Mouse (Mus musculus) layer of hippocampus, adult 2 months (tissue): ENCODE data around the gene Cpsf6. TPM values are rescaled to one million over a fixed set of nuclear protein-coding genes. Genes with fewer than 3 reads are reported as not detected.
"Not testable (repeated sequence)": the region's sequence is repeated elsewhere in the genome, so short reads cannot be mapped to it uniquely, and the experiment has no call there.

Source experiments
- DNase-seq, 2 experiments: peaks; one replicate each; pipeline ENCODE4 v3.0.0; 2022; ENCODE audit warnings: low spot score in 2 of 2
- H3K27ac ChIP-seq: fragments of 200-600 bp; 2 replicates; pipeline ENCODE4 v1.8.1; 2022
- H3K4me3 ChIP-seq: fragments of 200-600 bp; 2 replicates; pipeline ENCODE4 v1.8.1; 2022; ENCODE audit warnings: mild to moderate bottlenecking
- CTCF ChIP-seq: fragments of 200-600 bp; conservative IDR thresholded peaks from 2 replicates; pipeline ENCODE4 v1.8.1; 2022; ENCODE audit warnings: antibody characterized with exemption, mild to moderate bottlenecking, moderate library complexity
- total RNA-seq, 2 experiments: library from RNA; stranded (reverse); gene quantifications; 2 replicates each; pipeline ENCODE4 v1.2.3; 2021

Gene Cpsf6
- total RNA-seq, 2 experiments from 2014 or later, result 111 to 116 TPM

DNA sequence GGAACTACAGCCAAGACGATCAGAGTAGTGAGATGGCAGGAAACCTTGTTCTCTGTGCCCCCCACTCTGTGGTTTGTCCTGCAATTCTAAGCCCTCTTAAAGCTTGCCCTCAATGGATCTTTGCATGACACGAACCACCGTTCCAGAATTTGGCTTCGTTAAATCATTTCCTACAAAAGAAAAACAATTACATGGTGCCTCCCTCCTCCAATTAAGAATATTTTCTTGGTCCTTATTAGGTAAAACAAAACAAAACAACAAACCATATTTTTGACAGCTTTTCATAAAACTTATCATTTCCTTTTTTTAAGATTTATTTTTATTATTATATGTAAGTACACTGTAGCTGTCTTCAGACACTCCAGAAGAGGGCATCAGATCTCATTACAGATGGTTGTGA lies 21.5 kb upstream of the Cpsf6 start:
- TF ChIP-seq CTCF, result peak; percentile 21; the same call in 1 of the 2 replicates
- no peak overlapping the region for H3K4me3 ChIP-seq
- H3K27ac ChIP-seq, result no peak overlapping the region
- DNase-seq, result no peak

DNA sequence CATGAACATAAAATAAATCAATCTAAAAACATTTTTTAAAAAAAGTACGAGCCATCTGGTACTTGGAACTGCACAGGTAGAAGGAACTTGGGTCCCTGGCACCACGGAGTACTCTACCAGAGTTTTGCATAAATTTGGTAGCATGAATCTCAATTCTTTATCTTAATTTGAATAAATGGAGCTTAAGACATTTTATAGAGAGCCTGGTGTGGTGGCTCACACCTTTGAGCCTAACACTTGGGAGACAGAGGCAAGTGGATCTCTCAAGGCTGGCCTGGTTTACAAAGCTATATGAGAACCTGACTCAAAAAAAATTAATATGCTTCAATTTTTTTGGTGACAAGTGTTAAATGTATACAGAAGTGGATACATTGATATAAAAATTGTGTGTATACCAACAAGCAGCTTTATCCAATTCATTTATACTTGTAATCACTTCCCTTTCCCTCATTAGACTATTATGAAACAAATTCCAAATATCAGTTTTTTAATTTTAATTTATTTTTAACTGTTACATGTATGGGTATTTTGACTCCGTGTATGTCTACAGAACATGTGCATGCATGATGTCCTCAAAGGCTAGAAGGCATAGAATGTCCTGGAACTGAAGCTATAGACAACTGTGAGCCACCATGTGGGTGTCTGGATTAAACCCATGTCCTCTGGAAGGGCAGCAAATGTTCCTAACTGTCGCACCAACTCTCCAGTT lies 20.6 kb upstream of the Cpsf6 start:
- Histone ChIP-seq H3K4me3 (no peak overlapping the region), H3K27ac (no peak overlapping the region)
- no peak for TF ChIP-seq CTCF
- no peak for DNase-seq

DNA sequence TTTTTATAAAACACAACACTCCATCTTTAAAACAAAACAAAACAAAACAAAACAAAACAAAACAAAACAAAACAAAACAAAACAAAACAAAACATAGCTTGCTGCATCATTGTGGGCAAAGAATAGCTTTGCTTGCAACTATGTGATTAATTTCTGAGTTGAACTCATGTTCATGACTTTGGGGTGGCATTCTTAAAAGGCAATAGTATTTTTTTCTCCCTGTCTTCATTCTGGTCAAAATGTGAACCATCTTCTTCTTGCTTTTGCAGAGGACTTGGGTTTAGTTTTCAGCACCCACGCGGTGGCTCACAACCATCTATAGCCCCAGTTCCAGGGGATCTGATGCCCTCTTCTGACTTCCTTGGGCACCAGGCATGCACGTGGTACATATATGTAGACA lies 20.0 kb upstream of the Cpsf6 start:
- Histone ChIP-seq H3K4me3 (no peak overlapping the region), H3K27ac (no peak overlapping the region)
- no peak for DNase-seq
- no peak for TF ChIP-seq CTCF

DNA sequence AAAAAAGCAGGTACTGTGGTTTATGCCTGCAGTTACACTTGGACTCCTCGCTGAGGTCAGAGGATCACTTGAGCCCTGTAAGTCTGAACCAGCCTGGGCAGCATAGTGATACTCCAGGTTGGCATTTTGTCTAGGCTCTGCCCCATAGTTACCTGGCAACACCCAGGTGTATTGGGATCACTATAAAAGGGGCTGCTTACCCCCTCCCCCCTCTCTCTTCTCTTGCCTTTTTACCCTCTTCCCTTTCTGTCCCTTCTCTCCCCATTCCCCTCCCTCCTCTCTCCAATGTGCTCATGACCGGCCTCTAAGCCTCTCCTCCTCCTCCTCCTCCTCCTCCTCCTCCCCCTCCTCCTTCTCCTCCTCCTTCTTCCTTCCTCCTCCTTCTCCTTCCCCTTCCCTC lies 19.4 kb upstream of the Cpsf6 start:
- Histone ChIP-seq H3K4me3 (no peak overlapping the region), H3K27ac (no peak overlapping the region)
- TF ChIP-seq CTCF, result no peak
- DNase-seq, result no peak

DNA sequence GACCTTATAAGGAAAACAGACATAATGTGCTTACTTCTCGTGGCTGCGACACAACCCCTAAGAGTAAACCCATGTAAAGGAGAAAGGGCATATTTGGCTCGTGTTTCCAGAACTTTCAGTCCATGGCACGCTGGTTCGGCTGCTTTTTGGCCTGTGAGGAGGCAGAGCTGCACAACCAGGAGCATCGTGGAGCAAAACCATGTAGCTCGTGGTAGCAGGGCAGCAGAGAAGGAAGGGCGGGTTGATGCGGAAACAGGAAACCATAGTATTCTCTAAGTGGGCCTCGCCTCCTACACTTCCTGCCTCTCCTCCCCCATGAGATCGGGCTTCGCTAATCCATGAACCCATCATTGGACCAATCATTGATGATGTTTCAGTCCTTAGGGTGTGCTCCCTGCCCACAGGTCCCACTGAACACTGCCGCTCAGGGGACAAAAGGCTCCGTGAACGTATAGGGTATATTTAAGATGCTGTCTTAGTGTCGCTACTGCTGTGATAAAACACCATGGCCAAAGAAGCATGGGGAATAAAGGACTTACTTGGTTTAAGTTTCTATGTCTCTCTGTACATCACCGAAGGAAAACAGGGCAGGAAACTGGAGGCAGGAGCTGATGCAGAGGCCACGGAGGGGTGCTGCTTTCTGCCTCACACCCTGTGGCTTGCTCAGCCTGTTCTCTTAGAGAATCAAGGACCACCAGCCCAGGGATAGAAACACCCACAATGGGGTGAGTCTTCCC lies 18.4 kb upstream of the Cpsf6 start:
- no peak overlapping the region for H3K4me3 ChIP-seq
- no peak for TF ChIP-seq CTCF
- DNase-seq, result no peak

DNA sequence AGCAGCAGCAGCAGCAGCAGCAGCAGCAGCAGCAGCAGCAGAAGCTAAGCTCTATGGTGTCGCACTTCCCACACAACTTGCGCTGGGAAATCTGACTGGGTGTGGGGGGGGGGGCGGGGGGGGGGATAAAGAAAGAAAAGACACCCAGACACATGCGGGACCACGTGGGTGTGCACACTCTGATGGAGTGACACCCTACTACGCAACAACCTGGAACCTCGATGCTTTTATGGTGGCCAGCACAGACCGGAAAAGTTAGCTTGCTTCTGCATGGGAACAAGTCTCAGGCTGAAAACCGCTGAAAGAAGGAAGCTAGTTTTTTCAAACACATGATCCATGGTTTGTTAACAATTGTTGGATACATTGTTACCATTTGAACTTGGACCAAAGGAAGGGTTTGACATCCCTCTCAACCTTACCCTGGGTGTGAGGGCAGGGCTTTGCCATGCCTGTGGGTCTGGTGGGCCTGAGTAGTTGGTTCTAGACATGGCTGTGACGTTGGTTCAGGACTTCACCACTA lies 17.4 kb upstream of the Cpsf6 start:
- peak; percentile 32 to 37 for DNase-seq

More for the DNA sequence above, 18.4 kb upstream of the Cpsf6 start:
- H3K27ac ChIP-seq, result no peak overlapping the region

DNA sequence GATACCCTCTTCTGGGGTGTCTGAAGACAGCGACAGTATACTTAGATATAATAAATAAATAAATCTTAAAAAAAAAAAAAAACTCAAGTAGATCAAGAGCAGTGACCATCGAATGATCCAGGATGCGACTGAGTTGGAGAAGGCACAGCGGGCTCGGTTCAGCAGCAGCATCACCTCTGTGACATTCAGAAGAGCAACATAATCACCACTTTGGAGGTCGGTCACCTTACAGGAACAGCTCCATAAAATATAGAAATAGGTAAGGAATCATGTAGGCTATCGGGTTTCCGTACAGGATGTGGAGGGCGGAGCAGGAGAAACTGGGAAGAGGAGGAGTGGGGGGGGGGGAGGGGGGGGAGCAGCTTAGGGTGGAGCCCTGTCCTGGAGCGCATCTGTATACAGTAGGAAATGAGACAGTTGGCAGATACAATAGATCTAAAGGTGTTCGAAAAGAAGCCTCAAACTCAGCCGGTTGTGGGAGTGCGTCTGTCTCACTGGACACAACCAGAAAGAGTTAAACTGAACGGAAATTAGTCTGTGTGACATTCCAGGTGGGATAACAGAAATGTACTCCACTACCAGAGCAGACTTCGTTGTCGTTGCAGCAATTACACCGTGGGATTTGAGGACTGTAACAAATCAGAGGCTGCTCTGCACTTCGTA lies 16.7 kb upstream of the Cpsf6 start:
- no peak overlapping the region for H3K27ac ChIP-seq
- no peak for DNase-seq

More for the DNA sequence above, 17.4 kb upstream of the Cpsf6 start:
- Histone ChIP-seq H3K4me3 (no peak overlapping the region), H3K27ac (no peak overlapping the region)
- TF ChIP-seq CTCF, result no peak

DNA sequence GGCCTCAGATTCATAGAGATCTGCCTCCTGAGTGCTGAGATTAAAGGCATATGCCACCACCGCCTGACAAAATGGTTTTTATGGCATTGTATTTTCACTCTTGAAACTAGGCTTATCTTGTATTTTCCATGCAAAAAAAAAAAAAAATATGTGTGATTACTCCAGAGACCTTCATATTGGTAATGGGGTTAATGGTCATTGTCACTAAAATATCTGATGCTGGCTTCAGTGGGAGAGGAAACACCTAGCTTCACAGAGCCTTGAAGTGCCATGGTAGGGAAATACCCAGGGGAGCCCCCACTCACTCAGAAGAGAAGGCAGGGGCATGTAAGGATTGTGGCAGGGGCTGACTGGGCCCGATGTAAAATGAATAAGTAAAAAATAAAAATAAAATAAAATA lies 16.0 kb upstream of the Cpsf6 start:
- Histone ChIP-seq H3K27ac (no peak overlapping the region), H3K4me3 (no peak overlapping the region)
- no peak for TF ChIP-seq CTCF

More for the DNA sequence above, 16.7 kb upstream of the Cpsf6 start:
- TF ChIP-seq CTCF, result no peak
- H3K4me3 ChIP-seq, result no peak overlapping the region

DNA sequence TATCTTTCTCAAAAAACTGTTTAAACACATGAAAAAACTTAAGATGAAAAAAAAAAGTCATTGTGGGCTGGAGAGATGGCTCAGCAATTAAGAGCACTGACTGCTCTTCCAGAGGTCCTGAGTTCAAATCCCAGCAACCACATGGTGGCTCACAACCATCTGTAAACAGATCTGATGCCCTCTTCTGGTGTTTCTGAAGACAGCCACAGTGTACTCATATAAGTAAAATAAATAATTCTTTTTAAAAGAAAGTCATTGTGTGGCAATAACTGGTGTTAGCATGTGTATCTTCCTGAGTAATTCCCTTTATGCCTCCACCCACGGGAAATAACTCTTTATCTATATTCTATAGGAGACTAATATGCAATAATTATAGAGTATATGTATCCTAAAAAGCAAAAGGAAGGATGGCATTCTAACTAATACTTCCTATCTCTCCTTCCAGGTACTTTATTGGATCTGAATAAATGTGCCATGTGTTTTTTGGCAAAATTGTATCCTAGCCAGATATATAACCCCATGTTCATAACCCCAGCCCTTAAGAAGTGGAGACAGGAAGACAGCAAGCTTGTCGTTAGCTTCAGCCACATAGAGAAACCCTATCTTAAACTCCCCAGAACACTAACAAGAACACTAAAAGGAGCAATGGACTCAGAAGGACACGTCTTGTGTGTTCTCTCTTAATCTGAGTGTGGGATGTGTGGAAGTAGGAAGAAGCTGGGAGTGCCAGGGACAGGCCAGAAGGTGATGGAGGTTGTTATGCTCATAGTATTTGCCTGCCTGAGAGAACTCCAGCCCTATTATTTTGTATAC lies 15.1 kb upstream of the Cpsf6 start:
- no peak for DNase-seq
- no peak overlapping the region for H3K27ac ChIP-seq
- no peak overlapping the region for H3K4me3 ChIP-seq
- peak; percentile 54 for TF ChIP-seq CTCF

More for the DNA sequence above, 16.0 kb upstream of the Cpsf6 start:
- no peak for DNase-seq

DNA sequence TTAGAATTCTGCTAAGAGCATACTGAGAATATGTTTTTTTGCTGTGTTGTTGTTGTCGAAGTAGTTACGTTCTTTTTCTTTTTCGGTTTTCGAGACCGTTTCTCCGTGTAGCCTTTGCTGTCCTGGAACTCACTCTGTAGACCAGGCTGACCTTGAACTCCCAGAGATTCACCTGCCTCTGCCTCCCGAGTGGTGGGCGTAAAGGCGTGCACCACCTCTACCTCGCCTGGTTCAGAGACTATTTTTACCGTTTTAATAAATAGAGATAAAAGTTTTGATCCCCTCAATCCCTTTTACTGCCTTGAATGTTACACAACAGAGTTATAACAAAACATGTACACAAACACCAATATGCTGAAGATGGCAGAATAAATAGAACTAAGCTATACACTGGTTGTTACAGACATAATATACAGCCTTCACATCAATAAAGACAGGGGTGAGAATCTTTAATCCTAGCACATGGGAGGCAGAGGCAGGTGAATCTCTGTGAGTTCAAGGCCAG lies 14.1 kb upstream of the Cpsf6 start:
- H3K4me3 ChIP-seq, result peak overlapping the region; percentile 50
- TF ChIP-seq CTCF, result no peak
- no peak overlapping the region for H3K27ac ChIP-seq
- no peak for DNase-seq

DNA sequence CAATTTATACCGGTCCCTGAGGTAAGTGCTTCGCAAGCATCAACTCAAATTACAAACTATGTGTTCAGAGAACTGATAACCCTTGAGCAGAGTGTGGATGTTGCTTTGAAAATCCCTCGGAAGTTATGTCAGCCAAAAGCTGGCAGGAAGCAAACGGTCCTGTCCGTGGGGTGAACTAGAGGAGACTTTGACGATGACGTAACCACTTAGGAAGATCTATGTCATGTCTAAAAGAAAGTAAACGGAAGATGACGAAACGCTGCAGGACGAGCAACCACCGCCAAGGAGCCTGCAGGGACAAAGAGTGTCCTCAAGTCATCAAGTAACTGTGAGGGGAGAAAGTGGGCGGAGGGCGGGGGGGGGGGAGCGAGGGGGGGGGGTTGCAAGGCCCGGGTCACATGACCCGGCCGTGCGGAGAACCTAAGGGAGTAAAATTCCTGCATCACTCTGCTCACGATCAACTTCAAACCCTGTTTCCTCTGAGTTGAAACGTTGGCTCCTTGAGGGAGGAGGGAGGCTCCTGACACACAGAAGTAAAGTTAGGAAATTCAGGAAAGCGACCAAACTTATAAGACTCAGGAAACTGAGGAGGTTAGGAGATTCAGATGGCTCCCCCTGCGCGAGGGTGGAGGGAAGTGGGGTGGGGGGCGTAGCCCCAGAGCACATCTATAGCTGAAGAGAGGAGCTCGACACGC lies 13.5 kb upstream of the Cpsf6 start:
- Histone ChIP-seq H3K27ac (no peak overlapping the region), H3K4me3 (peak overlapping the region; percentile 50)
- no peak for TF ChIP-seq CTCF
- no peak for DNase-seq

DNA sequence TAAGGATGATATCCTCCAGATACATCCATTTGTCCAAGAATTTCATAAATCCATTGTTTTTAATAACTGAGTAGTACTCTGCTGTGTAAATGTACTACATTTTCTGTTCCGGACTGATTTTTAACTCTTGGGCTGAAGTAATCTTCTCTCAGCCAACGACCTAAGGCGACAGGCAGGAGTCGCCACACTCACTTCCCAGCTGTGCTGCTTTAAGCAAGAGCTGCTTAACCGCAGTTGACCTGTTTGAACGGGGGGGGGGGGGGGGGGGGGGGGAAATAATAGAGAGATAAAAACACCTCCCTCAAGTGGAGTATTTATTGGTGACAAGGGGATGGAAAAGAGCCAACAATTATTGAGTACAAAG lies 13.0 kb upstream of the Cpsf6 start:
- TF ChIP-seq CTCF, result no peak
- H3K4me3 ChIP-seq, result peak overlapping the region; percentile 50; the same call in 1 of the 2 replicates
- no peak for DNase-seq
- no peak overlapping the region for H3K27ac ChIP-seq

DNA sequence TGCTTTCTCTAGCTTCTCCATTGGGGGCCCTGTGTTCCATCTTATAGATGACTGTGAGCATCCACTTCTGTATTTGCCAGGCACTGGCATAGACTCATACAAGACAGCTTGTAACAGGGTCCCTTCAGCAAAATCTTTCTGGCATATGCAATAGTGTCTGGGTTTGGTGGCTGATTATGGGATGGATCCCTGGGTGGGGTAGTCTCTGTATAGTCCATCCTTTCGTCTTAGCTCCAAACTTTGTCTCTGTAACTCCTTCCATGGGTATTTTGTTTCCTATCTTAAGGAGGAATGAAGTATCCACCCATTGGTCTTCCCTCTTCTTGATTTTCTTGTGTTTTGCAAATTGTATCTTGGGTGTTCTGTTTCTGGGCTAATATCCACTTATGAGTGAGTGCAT lies 12.6 kb upstream of the Cpsf6 start:
- not testable (repeated sequence) for DNase-seq, H3K4me3 ChIP-seq, H3K27ac ChIP-seq
